Comparison of ENCODE assay signal across 8 mouse cellular contexts in the genomic region with DNA sequence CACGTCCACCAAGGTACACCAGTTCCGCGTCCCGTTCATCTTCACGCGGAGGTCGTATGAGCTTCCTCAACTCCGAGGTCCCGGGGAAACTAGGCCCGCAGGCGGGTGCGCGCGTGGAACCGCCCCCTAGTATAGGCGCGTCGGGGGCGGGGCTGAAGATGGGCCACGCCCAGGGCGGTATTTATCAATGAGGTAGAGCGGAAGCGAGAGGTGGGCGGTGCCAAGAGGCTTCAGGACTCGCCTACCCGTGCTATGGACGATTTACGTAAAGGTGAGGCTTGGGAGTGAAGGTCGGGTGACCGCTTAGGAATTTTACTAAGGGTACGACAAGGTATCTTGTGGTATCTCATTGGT. TPM values are rescaled to one million over a fixed set of nuclear protein-coding genes. Genes with fewer than 3 reads are reported as not detected.
DNase-seq lines count a peak whose midpoint lies in the region; ATAC-seq and TF ChIP-seq lines count a peak whose summit lies in the region.
"Not testable (repeated sequence)": the region's sequence is repeated elsewhere in the genome, so short reads cannot be mapped to it uniquely, and the experiment has no call there.

No protein-coding gene starts in this region.

- not testable (repeated sequence) for H3K9me3 ChIP-seq in embryonic facial prominence, embryonic 13.5 days; heart, embryonic 10.5 days; intestine, embryonic 15.5 days; limb, embryonic 12.5 days

- H3K4me2 ChIP-seq in embryonic facial prominence, embryonic 13.5 days, result peak overlapping the region; percentile 48; the same call in 1 of the 2 replicates
- peak overlapping the region; percentile 41; the same call in 1 of the 2 replicates for H3K4me2 ChIP-seq in intestine, embryonic 15.5 days (replicated peaks)
- H3K4me2 ChIP-seq in limb, embryonic 12.5 days, result peak overlapping the region; percentile 42; the same call in 1 of the 2 replicates

- ATAC-seq in embryonic facial prominence, embryonic 13.5 days (ENCODE audit: insufficient number of reproducible peaks, insufficient read depth, low FRiP score, low TSS enrichment, low read depth), result peak; percentile 75
- peak; percentile 97 for ATAC-seq in intestine, embryonic 15.5 days
- ATAC-seq in limb, embryonic 12.5 days (ENCODE audit: insufficient number of reproducible peaks, insufficient read depth, low FRiP score, low TSS enrichment, low read depth), result peak; percentile 83

- peak overlapping the region; percentile 36 for H3K4me3 ChIP-seq in embryonic facial prominence, embryonic 13.5 days
- peak overlapping the region; percentile 48 for H3K4me3 ChIP-seq in heart, embryonic 10.5 days
- H3K4me3 ChIP-seq in intestine, embryonic 15.5 days (replicated peaks), result peak overlapping the region; percentile 28
- H3K4me3 ChIP-seq in limb, embryonic 12.5 days (replicated peaks), result peak overlapping the region; percentile 31
- peak overlapping the region; percentile 26; the same call in 1 of the 2 replicates for H3K4me3 ChIP-seq in olfactory bulb, adult 2 months (ENCODE audit: insufficient read depth, low read depth, low read length)

- peak; percentile 49 for DNase-seq in adrenal gland, postnatal 25 days
- DNase-seq in heart, embryonic 10.5 days (ENCODE audit: low spot score), result not testable (repeated sequence)
- DNase-seq in lung, postnatal 36 days, result peak; percentile 72
- DNase-seq in thymus, postnatal 25 days, result peak; percentile 58

- H3K9ac ChIP-seq in embryonic facial prominence, embryonic 13.5 days; intestine, embryonic 15.5 days; limb, embryonic 12.5 days (replicated peaks): not testable (repeated sequence)

- not testable (repeated sequence) for H3K27ac ChIP-seq in embryonic facial prominence, embryonic 13.5 days; heart, embryonic 10.5 days; intestine, embryonic 15.5 days; limb, embryonic 12.5 days; olfactory bulb, adult 2 months (ENCODE audit: insufficient read depth, low read depth, low read length)

- not testable (repeated sequence) for TF ChIP-seq POLR2A in olfactory bulb, adult 2 months (IDR thresholded peaks at IDR 0.05; ENCODE audit: insufficient read depth, low read depth, low read length)

- H3K4me1 ChIP-seq in embryonic facial prominence, embryonic 13.5 days; heart, embryonic 10.5 days; intestine, embryonic 15.5 days (replicated peaks); limb, embryonic 12.5 days (replicated peaks); olfactory bulb, adult 2 months (ENCODE audit: control insufficient read depth, insufficient read depth, low read length): not testable (repeated sequence)

- not testable (repeated sequence) for TF ChIP-seq CTCF in olfactory bulb, adult 2 months (IDR thresholded peaks at IDR 0.05; ENCODE audit: insufficient read depth, low read depth, low read length)

- WGBS in embryonic facial prominence, embryonic 13.5 days, result 0% methylated on average over 21 of the region's 31 CpGs
- 0% methylated on average over 22 of the region's 31 CpGs for WGBS in heart, embryonic 10.5 days
- WGBS in intestine, embryonic 15.5 days, result 0% methylated on average over 20 of the region's 31 CpGs
- WGBS in limb, embryonic 12.5 days, result 1% methylated on average over 20 of the region's 31 CpGs
- WGBS in olfactory bulb, adult 2 months, result under 1% methylated on average over 23 of the region's 31 CpGs

- not testable (repeated sequence) for H3K27me3 ChIP-seq in embryonic facial prominence, embryonic 13.5 days; heart, embryonic 10.5 days (ENCODE audit: insufficient read depth, poor library complexity, severe bottlenecking); intestine, embryonic 15.5 days (replicated peaks); limb, embryonic 12.5 days

- not testable (repeated sequence) for H3K36me3 ChIP-seq in embryonic facial prominence, embryonic 13.5 days; heart, embryonic 10.5 days; intestine, embryonic 15.5 days; limb, embryonic 12.5 days

RNA-seq across cellular contexts. Expression of a gene that starts 28.3 kb away (rescaled TPM):
- total RNA-seq in adrenal gland, postnatal 25 days (2021), result 1.0 and 1.3 TPM in 2 replicates
- 7.2 and 9.7 TPM in 2 replicates for polyA plus RNA-seq in embryonic facial prominence, embryonic 13.5 days (2015; fragmentation: Nextera tagmentation; extraction: Ambion mirVana)
- polyA plus RNA-seq in heart, embryonic 10.5 days (2016; fragmentation: Nextera tagmentation; extraction: Ambion mirVana), result 3.4 and 8.0 TPM in 2 replicates
- polyA plus RNA-seq in intestine, embryonic 15.5 days (2015; fragmentation: Nextera tagmentation; extraction: Ambion mirVana), result 61.7 and 71.9 TPM in 2 replicates
- 6.2 and 6.8 TPM in 2 replicates for polyA plus RNA-seq in limb, embryonic 12.5 days (2016; fragmentation: Nextera tagmentation; extraction: Ambion mirVana)
- not detected in 2 replicates for polyA plus RNA-seq in olfactory bulb, adult 2 months (2012; ENCODE audit: insufficient read depth, insufficient read length, low replicate concordance, missing spikeins)
